Mouse (Mus musculus) midbrain, embryonic 16.5 days (tissue): ENCODE measurements around the gene Med27. TPM values are rescaled to one million over a fixed set of nuclear protein-coding genes. Genes with fewer than 3 reads are reported as not detected.
A peak's percentile ranks its signal among the peaks of the same experiment; 100 is the strongest.

Experiments
- ATAC-seq: fragments of 200-750 bp; cut with Nextera tagmentation; 2 replicates; pipeline ENCODE4 v1.8.0; 2017; ENCODE audit warnings: moderate TSS enrichment
- H3K27ac ChIP-seq: fragments of 300-500 bp; sonication (generic); 2 replicates; pipeline ENCODE4 v1.5.1; 2014; ENCODE audit warnings: mild to moderate bottlenecking, low read length, mixed read lengths
- H3K27me3 ChIP-seq: fragments of 300-500 bp; sonication (generic); 2 replicates; pipeline ENCODE4 v1.6.1; 2014; ENCODE audit warnings: low read depth, low read length, mixed read lengths; ENCODE audit not compliant: control insufficient read depth, insufficient read depth
- H3K36me3 ChIP-seq: fragments of 300-500 bp; sonication (generic); 2 replicates; pipeline ENCODE4 v1.6.1; 2014; ENCODE audit warnings: mild to moderate bottlenecking, low read length, moderate library complexity, mixed read lengths; ENCODE audit not compliant: control insufficient read depth, insufficient read depth
- H3K4me1 ChIP-seq: fragments of 300-500 bp; sonication (generic); 2 replicates; pipeline ENCODE4 v1.6.1; 2014; ENCODE audit warnings: mild to moderate bottlenecking, low read length, mixed read lengths; ENCODE audit not compliant: control insufficient read depth, insufficient read depth
- H3K4me2 ChIP-seq: fragments of 300-500 bp; sonication (generic); 2 replicates; pipeline ENCODE4 v1.6.1; 2014; ENCODE audit warnings: mild to moderate bottlenecking, low read length, mixed read lengths
- H3K4me3 ChIP-seq: fragments of 300-500 bp; sonication (generic); 2 replicates; pipeline ENCODE4 v1.5.1; 2014; ENCODE audit warnings: low read depth, mild to moderate bottlenecking, low read length, moderate library complexity, mixed read lengths
- H3K9ac ChIP-seq: fragments of 300-500 bp; sonication (generic); 2 replicates; pipeline ENCODE4 v1.6.1; 2014; ENCODE audit warnings: low read depth, low read length, mixed read lengths
- H3K9me3 ChIP-seq: fragments of 300-500 bp; sonication (generic); replicated peaks from 2 replicates; pipeline ENCODE4 v1.6.1; 2014; ENCODE audit warnings: mild to moderate bottlenecking, low read length, mixed read lengths; ENCODE audit not compliant: control insufficient read depth, poor library complexity, severe bottlenecking
- WGBS: fragments of 180-500 bp; shearing (Covaris S2); extraction: QIAGEN DNeasy Blood & Tissue Kit; methylation state at CpG from one replicate; pipeline ENCODE4 v1.1.7; 2014; 5-methylcytosine and 5-hydroxymethylcytosine counted together
- polyA plus RNA-seq: library from polyadenylated mRNA; unstranded; fragments of >200 nt; fragmentation: Nextera tagmentation; extraction: Ambion mirVana; gene quantifications from 2 replicates; pipeline ENCODE4 v1.2.1, GENCODE M21; 2015

The Med27 gene
- polyA plus RNA-seq, 1 experiment from 2014 or later: 70.6 TPM

GRCm38 (mm10) chr2:29451368-29451999 lies 104.9 kb downstream of the Med27 start:
- H3K4me2 ChIP-seq: no peak overlapping the region
- ATAC-seq: no peak
- H3K4me1 ChIP-seq: peaks cover 27% of the 10 kb centered on the region

GRCm38 (mm10) chr2:29453376-29453775 lies 106.8 kb downstream of the Med27 start:
- ATAC-seq: no peak
- H3K36me3 ChIP-seq: no peaks in the 10 kb centered on the region
- no peak overlapping the region for H3K9ac ChIP-seq
- no peaks in the 10 kb centered on the region for H3K9me3 ChIP-seq
- no peak overlapping the region for H3K4me2 ChIP-seq
- WGBS: 27% methylated on average over 4 of the region's 4 CpGs
- H3K27me3 ChIP-seq: no peaks in the 10 kb centered on the region
- no peak overlapping the region for H3K4me3 ChIP-seq
- no peak overlapping the region for H3K27ac ChIP-seq
- H3K4me1 ChIP-seq: peaks cover 24% of the 10 kb centered on the region

More at GRCm38 (mm10) chr2:29451368-29451999, 104.9 kb downstream of the Med27 start:
- Histone ChIP-seq H3K9me3 (no peaks in the 10 kb centered on the region), H3K9ac (no peak overlapping the region), H3K4me3 (no peak overlapping the region), H3K27ac (0 out of 2 replicates have a peak overlapping the region, but pooled peaks have one; percentile 31), H3K27me3 (no peaks in the 10 kb centered on the region), H3K36me3 (no peaks in the 10 kb centered on the region)
- WGBS: 50% methylated on average over 12 of the region's 14 CpGs

DNA sequence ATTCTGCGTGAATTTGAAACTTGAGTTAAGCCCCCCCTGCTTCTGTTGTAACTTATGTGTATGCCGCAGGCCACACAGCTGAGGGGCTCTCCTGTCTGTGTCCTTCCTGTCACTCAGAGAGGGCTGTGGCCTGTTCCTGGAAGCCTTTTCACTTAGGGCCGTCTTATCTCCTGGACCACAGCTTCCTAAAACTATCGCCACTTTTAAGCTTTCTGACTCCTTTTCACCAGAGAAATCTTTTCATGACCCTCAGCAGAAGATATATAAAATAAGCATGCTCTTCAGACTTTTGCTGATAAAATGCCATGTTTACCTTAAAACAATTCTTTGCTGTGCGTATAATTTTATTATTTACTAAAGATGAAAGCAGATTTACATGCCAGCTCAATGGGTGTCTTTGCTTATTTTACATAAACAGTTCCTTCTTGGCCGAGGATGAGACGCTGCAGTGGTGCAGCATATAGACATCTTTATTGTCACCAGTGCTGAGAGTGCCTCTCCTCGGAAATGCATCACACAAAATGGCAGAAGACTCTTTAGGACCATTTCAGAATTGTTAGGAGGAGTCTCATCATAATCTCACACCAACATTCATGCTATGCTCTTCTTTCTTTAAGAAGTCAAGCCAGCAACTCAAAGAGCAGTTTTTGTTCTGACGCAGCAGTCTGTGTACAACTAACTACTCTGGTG lies 110.2 kb downstream of the Med27 start:
- 68% methylated on average over 9 of the region's 9 CpGs for WGBS
- H3K9ac ChIP-seq: no peak overlapping the region
- ATAC-seq: no peak
- no peak overlapping the region for H3K27ac ChIP-seq
- no peaks in the 10 kb centered on the region for H3K9me3 ChIP-seq
- H3K27me3 ChIP-seq: no peaks in the 10 kb centered on the region
- no peak overlapping the region for H3K4me2 ChIP-seq
- H3K4me1 ChIP-seq: peaks cover 9% of the 10 kb centered on the region
- no peak overlapping the region for H3K4me3 ChIP-seq
- no peaks in the 10 kb centered on the region for H3K36me3 ChIP-seq

GRCm38 (mm10) chr2:29457677-29458076 lies 111.1 kb downstream of the Med27 start:
- H3K4me2 ChIP-seq: no peak overlapping the region
- no peak overlapping the region for H3K27ac ChIP-seq
- no peaks in the 10 kb centered on the region for H3K27me3 ChIP-seq
- H3K9me3 ChIP-seq: no peaks in the 10 kb centered on the region
- no peaks in the 10 kb centered on the region for H3K36me3 ChIP-seq
- WGBS: 76% methylated on average over 2 of the region's 2 CpGs
- no peak for ATAC-seq
- no peak overlapping the region for H3K4me3 ChIP-seq
- H3K9ac ChIP-seq: no peak overlapping the region
- peaks cover 9% of the 10 kb centered on the region; the same call in 1 of the 2 replicates for H3K4me1 ChIP-seq

DNA sequence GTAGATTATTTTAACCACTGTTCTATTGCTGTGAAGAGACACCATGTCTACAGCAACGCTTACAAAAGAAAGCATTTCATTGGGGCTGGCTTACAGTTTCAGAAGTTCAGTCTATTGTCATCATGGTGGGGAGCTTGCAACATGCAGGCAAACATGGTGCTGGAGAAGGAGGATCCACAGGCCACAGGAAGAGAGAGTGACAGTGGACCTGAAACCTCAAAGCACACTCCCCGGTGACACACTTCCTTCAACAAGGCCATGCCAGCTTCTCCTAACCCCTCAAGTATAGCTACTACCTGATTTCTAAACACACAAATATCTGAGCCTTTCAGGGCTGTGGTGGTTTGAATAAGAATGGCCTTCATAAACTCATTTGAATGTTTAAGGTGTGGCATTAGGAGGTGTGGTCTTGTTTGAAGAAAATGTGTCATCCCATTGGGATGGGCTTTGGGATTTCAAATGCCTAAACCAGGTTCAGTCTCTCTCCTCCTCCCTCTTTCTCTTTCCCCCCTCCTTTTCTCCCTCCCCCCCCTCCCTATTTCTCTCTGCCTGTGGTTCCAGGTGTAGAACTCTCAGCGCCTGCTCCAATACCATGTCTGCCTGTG lies 111.8 kb downstream of the Med27 start:
- Histone ChIP-seq H3K36me3 (no peaks in the 10 kb centered on the region), H3K9ac (no peak overlapping the region), H3K4me1 (peaks cover 3% of the 10 kb centered on the region; the same call in 1 of the 2 replicates), H3K9me3 (no peaks in the 10 kb centered on the region), H3K27me3 (no peaks in the 10 kb centered on the region), H3K4me3 (no peak overlapping the region), H3K27ac (no peak overlapping the region), H3K4me2 (no peak overlapping the region)
- no peak for ATAC-seq
- 94% methylated on average over 3 of the region's 3 CpGs for WGBS

GRCm38 (mm10) chr2:29459648-29460047 lies 113.0 kb downstream of the Med27 start:
- H3K27me3 ChIP-seq: no peaks in the 10 kb centered on the region
- H3K4me1 ChIP-seq: peaks cover 3% of the 10 kb centered on the region; the same call in 1 of the 2 replicates
- no peak overlapping the region for H3K9ac ChIP-seq
- no peaks in the 10 kb centered on the region for H3K36me3 ChIP-seq
- no peak for ATAC-seq
- no peak overlapping the region for H3K4me3 ChIP-seq
- WGBS: 78% methylated on average over 1 of the region's 1 CpGs
- H3K4me2 ChIP-seq: no peak overlapping the region
- H3K9me3 ChIP-seq: no peaks in the 10 kb centered on the region
- no peak overlapping the region for H3K27ac ChIP-seq

DNA sequence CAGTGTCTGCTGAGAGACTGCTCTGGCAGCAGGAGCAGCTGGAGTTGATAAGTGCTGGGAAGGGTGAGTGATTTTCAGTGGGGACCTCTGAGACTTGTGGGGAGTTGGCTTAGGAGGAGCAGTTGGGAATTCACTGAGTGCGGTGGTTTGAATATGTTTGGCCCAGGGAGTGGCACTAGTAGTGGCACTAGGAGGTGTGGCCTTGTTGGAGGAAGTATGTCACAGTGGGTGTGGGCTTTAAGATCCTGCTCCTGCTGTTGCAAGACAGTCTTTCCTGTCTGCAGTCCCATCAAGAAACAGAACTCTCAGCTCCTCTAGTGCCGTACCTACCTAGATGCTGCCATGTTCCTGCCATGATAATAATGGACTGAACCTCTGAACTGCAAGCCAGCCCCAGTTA lies 115.2 kb downstream of the Med27 start:
- ATAC-seq: no peak
- Histone ChIP-seq H3K36me3 (no peaks in the 10 kb centered on the region), H3K4me3 (no peak overlapping the region), H3K9ac (no peak overlapping the region), H3K27me3 (no peaks in the 10 kb centered on the region), H3K27ac (no peak overlapping the region), H3K4me1 (peaks cover 18% of the 10 kb centered on the region), H3K9me3 (no peaks in the 10 kb centered on the region), H3K4me2 (no peak overlapping the region)
- 94% methylated on average over 2 of the region's 2 CpGs for WGBS

DNA sequence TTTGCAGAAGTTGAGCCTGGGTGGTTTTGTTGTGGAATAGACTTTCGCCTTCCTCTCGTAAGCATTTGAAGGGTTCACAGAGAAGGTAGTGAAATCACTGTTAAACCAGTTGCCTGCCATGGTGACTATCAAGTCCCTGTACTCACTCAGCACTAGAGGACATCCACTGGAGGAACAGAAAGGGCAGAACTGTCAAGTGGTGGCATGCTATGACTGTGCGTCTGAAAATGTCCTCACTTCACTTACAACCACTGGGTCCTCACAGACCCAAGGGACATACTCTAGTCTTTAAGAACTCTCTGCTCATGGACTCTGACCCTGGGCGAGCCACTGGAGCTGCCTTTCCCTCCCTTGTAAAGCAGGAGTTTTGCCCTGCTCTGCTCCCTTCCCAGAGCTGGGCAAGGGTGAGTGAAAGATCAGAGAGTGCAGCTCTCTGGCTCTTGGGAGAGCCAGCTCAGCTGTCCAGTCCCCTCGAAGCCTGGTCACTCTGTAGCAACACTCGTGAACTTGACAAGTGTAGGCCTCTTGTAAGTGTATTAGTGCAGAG lies 116.5 kb downstream of the Med27 start:
- H3K9ac ChIP-seq: no peak overlapping the region
- H3K27ac ChIP-seq: no peak overlapping the region
- H3K4me2 ChIP-seq: no peak overlapping the region
- no peaks in the 10 kb centered on the region for H3K27me3 ChIP-seq
- H3K4me1 ChIP-seq: peaks cover 18% of the 10 kb centered on the region
- no peaks in the 10 kb centered on the region for H3K9me3 ChIP-seq
- H3K36me3 ChIP-seq: no peaks in the 10 kb centered on the region
- 91% methylated on average over 6 of the region's 6 CpGs for WGBS
- H3K4me3 ChIP-seq: no peak overlapping the region
- ATAC-seq: no peak
